Mouse (Mus musculus): Measurements from ENCODE around the gene Stk24. TPM values are rescaled to one million over a fixed set of nuclear protein-coding genes. Genes with fewer than 3 reads are reported as not detected.

Stk24 gene
- 100 to 1,000 TPM; 170 to 183 TPM for total RNA-seq (2023)

GRCm38 (mm10) chr14:121379827-121380145 is at the start of gene Stk24:
Gene Stk24, minus strand, starts transcription at chr14:121380011.

Other genes with a start within 250 kb of the Stk24 start
- gene Slc15a1, start 125.2 kb upstream of the Stk24 start, total RNA-seq (2023): not detected

Measured in neutrophil, adult 83 days (primary cell).